Mouse (Mus musculus): ENCODE measurements around the gene Sept10. TPM values are rescaled to one million over a fixed set of nuclear protein-coding genes. Genes with fewer than 3 reads are reported as not detected.
"Not testable (repeated sequence)": the region's sequence is repeated elsewhere in the genome, so short reads cannot be mapped to it uniquely, and the experiment has no call there.

Gene Sept10
- polyA plus RNA-seq, 1 experiment from 2014 or later: 74.6 TPM

DNA sequence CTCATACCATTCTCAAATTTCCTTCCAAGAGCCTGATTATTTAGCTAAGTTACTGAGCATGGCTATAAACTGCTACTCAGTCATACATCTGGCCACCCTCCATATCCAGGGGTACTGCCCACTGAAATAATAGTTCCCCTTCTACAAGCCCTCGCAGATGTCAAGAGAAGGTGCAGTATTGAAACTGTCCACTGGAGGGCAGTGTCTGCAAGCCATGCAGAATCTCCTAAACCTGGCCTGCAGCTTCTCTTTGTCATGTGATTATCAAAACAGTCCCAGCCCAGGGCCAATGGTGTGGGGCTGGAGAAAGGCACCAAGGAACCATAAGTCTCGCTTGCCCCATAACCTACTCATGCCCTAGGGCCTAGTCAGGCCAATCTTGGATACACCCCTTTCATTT lies 112.6 kb downstream of the Sept10 start:
- 31% methylated on average over 2 of the region's 2 CpGs for WGBS
- H3K9ac ChIP-seq (ENCODE audit: low read length): no peak overlapping the region
- H3K4me3 ChIP-seq (ENCODE audit: low read length): no peak overlapping the region
- 0 out of 2 replicates have a peak, but pooled peaks cover 2% of the 10 kb centered on the region for H3K9me3 ChIP-seq (ENCODE audit: control insufficient read depth, low read length)
- no peaks in the 10 kb centered on the region for H3K27me3 ChIP-seq (ENCODE audit: control insufficient read depth, insufficient read depth, low read depth, low read length)
- peak; percentile 54 for ATAC-seq (ENCODE audit: low read depth)
- H3K4me2 ChIP-seq (ENCODE audit: low read depth, low read length): no peak overlapping the region
- no peak overlapping the region for H3K27ac ChIP-seq (ENCODE audit: low read length)
- H3K4me1 ChIP-seq (replicated peaks; ENCODE audit: control insufficient read depth, insufficient read depth, low read length): peaks cover 3% of the 10 kb centered on the region; the same call in 1 of the 2 replicates
- H3K36me3 ChIP-seq (ENCODE audit: control insufficient read depth, insufficient read depth, low read length): peaks cover 7% of the 10 kb centered on the region; the same call in 1 of the 2 replicates

DNA sequence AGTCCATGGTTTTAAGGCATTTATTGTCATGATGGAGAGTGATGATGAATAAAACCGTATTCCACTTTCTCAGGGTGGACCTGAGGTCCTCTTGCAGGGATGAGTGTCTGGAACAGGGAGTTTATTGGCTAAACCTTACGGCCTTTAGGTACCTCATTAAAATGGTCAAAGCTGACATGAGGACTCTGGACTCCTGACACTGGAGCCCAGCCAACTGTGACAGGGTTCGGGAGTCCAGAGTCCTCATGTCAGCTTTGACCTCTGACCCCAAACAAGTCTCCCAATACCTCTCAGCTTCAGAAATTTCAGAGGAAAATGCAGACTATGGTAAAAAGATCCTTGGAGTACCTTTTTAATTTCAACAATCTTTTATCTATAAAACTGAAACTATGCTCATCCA lies 115.0 kb downstream of the Sept10 start:
- no peaks in the 10 kb centered on the region for H3K27me3 ChIP-seq (ENCODE audit: control insufficient read depth, insufficient read depth, low read depth, low read length)
- WGBS: 66% methylated on average over 3 of the region's 3 CpGs

DNA sequence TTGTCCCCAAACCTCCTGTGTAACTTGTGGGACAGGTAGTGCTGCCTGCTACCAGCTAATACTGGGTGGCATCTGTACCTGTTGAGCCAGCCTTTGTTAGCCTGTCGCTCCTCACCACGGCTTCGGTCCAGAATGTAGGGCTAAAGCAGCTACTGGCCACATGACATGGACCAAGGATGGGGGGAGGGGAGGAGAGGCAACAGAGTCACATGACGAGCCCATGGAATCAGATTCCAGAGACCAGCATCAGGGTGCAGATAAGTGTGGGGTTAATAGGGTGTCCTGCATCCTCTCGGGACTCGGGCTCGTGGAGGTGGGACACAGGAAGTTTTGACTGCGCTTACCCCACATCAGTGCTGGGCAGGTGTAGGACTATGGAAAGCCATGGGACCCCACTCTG lies 115.8 kb downstream of the Sept10 start:
- H3K4me2 ChIP-seq (ENCODE audit: low read depth, low read length): no peak overlapping the region
- no peaks in the 10 kb centered on the region for H3K4me1 ChIP-seq (replicated peaks; ENCODE audit: control insufficient read depth, insufficient read depth, low read length)
- no peak overlapping the region for H3K9ac ChIP-seq (ENCODE audit: low read length)
- 57% methylated on average over 8 of the region's 8 CpGs for WGBS
- H3K4me3 ChIP-seq (ENCODE audit: low read length): no peak overlapping the region
- H3K9me3 ChIP-seq (ENCODE audit: control insufficient read depth, low read length): 0 out of 2 replicates have a peak, but pooled peaks cover under 1% of the 10 kb centered on the region
- H3K36me3 ChIP-seq (ENCODE audit: control insufficient read depth, insufficient read depth, low read length): peaks cover 7% of the 10 kb centered on the region; the same call in 1 of the 2 replicates
- H3K27ac ChIP-seq (ENCODE audit: low read length): no peak overlapping the region
- no peak for ATAC-seq (ENCODE audit: low read depth)
- H3K27me3 ChIP-seq (ENCODE audit: control insufficient read depth, insufficient read depth, low read depth, low read length): no peaks in the 10 kb centered on the region

More for the DNA sequence above, 115.0 kb downstream of the Sept10 start:
- no peak for ATAC-seq (ENCODE audit: low read depth)
- Histone ChIP-seq H3K36me3 (ENCODE audit: control insufficient read depth, insufficient read depth, low read length) (peaks cover 7% of the 10 kb centered on the region; the same call in 1 of the 2 replicates), H3K9ac (ENCODE audit: low read length) (no peak overlapping the region), H3K4me2 (ENCODE audit: low read depth, low read length) (no peak overlapping the region), H3K4me3 (ENCODE audit: low read length) (no peak overlapping the region), H3K9me3 (ENCODE audit: control insufficient read depth, low read length) (0 out of 2 replicates have a peak, but pooled peaks cover 2% of the 10 kb centered on the region), H3K4me1 (replicated peaks; ENCODE audit: control insufficient read depth, insufficient read depth, low read length) (no peaks in the 10 kb centered on the region), H3K27ac (ENCODE audit: low read length) (no peak overlapping the region)

DNA sequence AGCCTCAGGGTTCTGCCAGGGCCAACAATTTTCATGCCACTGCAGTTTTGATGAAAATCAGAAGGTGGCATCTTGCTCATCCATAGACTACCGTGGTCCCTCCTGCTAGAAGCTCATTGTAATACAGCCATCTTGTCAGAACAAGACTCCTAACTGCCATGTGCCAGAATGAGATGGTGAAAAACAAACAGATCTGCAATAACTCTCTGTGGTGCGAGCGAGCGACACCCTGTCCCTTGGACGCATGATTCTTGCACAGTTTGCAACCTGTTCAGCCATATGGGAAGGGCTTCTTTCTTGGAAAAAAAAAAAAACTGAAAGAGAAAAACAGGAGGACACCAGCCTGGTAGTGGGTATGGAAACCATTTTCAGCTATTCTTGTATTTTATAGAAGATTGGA lies 117.0 kb downstream of the Sept10 start:
- H3K9me3 ChIP-seq (ENCODE audit: control insufficient read depth, low read length): no peaks in the 10 kb centered on the region
- ATAC-seq (ENCODE audit: low read depth): no peak
- no peak overlapping the region for H3K4me3 ChIP-seq (ENCODE audit: low read length)
- no peak overlapping the region for H3K9ac ChIP-seq (ENCODE audit: low read length)
- 87% methylated on average over 5 of the region's 5 CpGs for WGBS
- H3K4me1 ChIP-seq (replicated peaks; ENCODE audit: control insufficient read depth, insufficient read depth, low read length): no peaks in the 10 kb centered on the region
- H3K27ac ChIP-seq (ENCODE audit: low read length): no peak overlapping the region
- no peaks in the 10 kb centered on the region for H3K27me3 ChIP-seq (ENCODE audit: control insufficient read depth, insufficient read depth, low read depth, low read length)
- no peaks in the 10 kb centered on the region for H3K36me3 ChIP-seq (ENCODE audit: control insufficient read depth, insufficient read depth, low read length)
- H3K4me2 ChIP-seq (ENCODE audit: low read depth, low read length): no peak overlapping the region

DNA sequence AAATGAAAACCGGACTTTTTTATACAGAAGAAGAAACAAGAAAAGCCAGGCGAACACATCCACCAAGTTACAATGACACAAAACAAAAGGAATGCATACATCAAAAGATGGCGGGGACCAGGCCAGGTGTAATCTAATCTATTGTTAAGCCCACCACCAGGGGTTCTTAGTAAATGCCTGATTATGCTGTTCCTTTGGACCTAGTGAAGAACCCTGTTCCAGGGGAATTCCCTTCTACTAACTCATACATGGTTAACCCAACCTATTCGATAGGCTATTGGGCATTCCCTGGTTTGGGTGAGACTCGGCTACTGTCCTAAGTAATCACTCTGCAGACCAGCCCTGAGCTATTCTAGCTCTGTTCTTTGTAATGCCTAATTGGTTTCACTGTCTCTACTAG lies 118.6 kb downstream of the Sept10 start:
- not testable (repeated sequence) for H3K4me3 ChIP-seq (ENCODE audit: low read length); H3K27ac ChIP-seq (ENCODE audit: low read length); H3K9ac ChIP-seq (ENCODE audit: low read length); H3K9me3 ChIP-seq (ENCODE audit: control insufficient read depth, low read length); H3K4me1 ChIP-seq (replicated peaks; ENCODE audit: control insufficient read depth, insufficient read depth, low read length); H3K36me3 ChIP-seq (ENCODE audit: control insufficient read depth, insufficient read depth, low read length); H3K27me3 ChIP-seq (ENCODE audit: control insufficient read depth, insufficient read depth, low read depth, low read length); ATAC-seq (ENCODE audit: low read depth); H3K4me2 ChIP-seq (ENCODE audit: low read depth, low read length)
- WGBS: 90% methylated on average over 5 of the region's 5 CpGs

DNA sequence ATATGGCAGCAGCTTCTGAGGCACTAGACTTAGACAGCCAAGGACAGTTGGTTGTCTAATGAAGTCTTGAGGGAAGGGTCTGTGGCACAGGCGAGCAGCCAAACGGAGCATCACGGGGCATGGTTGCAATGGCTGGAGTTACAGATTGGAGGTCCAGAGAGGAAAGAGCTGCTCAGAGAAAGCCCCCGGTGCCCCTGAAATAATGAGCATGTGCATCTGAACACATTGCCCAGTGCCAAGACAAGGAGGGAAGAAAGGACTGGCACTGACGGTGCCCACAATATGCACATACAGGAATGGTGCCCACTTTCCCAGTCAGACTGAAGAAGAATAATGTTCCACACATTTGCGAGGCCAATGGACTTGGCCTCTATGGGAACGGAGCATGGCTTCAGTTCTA lies 129.7 kb downstream of the Sept10 start:
- no peaks in the 10 kb centered on the region for H3K36me3 ChIP-seq (ENCODE audit: control insufficient read depth, insufficient read depth, low read length)
- no peak overlapping the region for H3K4me2 ChIP-seq (ENCODE audit: low read depth, low read length)
- no peak overlapping the region for H3K9ac ChIP-seq (ENCODE audit: low read length)
- no peaks in the 10 kb centered on the region for H3K27me3 ChIP-seq (ENCODE audit: control insufficient read depth, insufficient read depth, low read depth, low read length)
- no peak overlapping the region for H3K27ac ChIP-seq (ENCODE audit: low read length)
- H3K4me1 ChIP-seq (replicated peaks; ENCODE audit: control insufficient read depth, insufficient read depth, low read length): peaks cover 7% of the 10 kb centered on the region; the same call in 1 of the 2 replicates
- WGBS: 85% methylated on average over 7 of the region's 7 CpGs
- H3K4me3 ChIP-seq (ENCODE audit: low read length): no peak overlapping the region
- ATAC-seq (ENCODE audit: low read depth): no peak
- H3K9me3 ChIP-seq (ENCODE audit: control insufficient read depth, low read length): no peaks in the 10 kb centered on the region

Other genes starting within 250 kb of the Sept10 start
- 12.8 and 13.7 TPM in 2 replicates for gene Sowahc, start 106 bp upstream of the Sept10 start, polyA plus RNA-seq (2015; fragmentation: Nextera tagmentation; extraction: Ambion mirVana)
- 78.7 and 81.8 TPM in 2 replicates for gene P4ha1, start 101.4 kb upstream of the Sept10 start, polyA plus RNA-seq (2015; fragmentation: Nextera tagmentation; extraction: Ambion mirVana)
- 1.3 and 12.4 TPM in 2 replicates for gene Gm10273, start 173.8 kb upstream of the Sept10 start, polyA plus RNA-seq (2015; fragmentation: Nextera tagmentation; extraction: Ambion mirVana)
- 0.19 and 1.0 TPM in 2 replicates for gene Pla2g12b, start 181.8 kb upstream of the Sept10 start, polyA plus RNA-seq (2015; fragmentation: Nextera tagmentation; extraction: Ambion mirVana)
- 2.8 TPM in 2 replicates for gene Oit3, start 219.9 kb upstream of the Sept10 start, polyA plus RNA-seq (2015; fragmentation: Nextera tagmentation; extraction: Ambion mirVana)